Mouse (Mus musculus) mouse embryonic stem cell (cell line): ENCODE measurements around the gene Hlcs.

ENCODE experiments used
- in situ Hi-C, 2 experiments: fragments of 300-500 bp; cut with MboI; formaldehyde crosslinking; loops; 1 replicate in 1 of 2; 3 replicates in 1 of 2; pipeline ENCODE4 v1.14.3; 2019 to 2020; ENCODE audit warnings: low sequenced_read_pairs in 2 of 2, low pct_unique_long_range_greater_than_20kb in 1 of 2, mixed read lengths in 1 of 2; ENCODE audit not compliant: unreplicated experiment in 1 of 2

Gene Hlcs

DNA sequence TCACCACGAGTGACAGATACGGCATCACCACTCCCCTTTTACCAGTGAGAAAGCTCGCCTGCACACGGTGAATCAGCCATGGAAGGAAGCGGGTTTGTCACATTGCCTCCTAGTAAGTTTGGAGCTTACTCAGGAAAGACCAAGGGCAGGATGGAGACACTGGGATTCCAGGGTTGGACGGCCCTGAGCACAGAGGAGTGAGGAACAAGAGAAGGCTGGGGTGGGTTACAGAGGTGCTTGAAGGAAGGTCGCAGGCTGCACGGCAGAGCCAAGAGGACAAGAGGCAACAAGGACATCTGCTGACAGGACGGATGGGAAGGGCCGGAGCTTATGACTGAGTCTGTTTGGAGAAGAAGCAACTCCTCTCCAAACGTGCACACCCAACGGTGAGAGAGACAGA lies 126.8 kb downstream of the Hlcs start:
- in situ Hi-C loops = no loop called here

DNA sequence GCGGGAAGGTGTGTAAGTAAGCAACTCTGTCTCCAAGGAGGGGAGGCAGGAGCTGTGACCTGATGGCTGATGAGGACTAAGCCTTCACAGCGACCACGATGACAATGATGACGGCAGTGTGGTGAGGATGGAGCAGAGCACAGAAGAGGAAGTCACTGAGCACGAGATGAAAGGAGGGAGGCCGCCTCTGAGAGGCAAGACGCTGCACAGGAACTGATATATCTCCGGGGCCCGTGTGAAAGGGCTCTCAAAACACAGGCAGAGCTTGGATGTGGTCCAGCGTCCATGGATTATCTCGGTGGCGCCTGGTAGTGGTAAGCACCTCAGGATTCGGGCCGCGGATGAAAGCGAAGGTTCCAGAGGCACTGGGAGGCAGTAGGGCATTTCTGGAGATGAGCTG lies 127.9 kb downstream of the Hlcs start:
- in situ Hi-C loops = no loop called here

DNA sequence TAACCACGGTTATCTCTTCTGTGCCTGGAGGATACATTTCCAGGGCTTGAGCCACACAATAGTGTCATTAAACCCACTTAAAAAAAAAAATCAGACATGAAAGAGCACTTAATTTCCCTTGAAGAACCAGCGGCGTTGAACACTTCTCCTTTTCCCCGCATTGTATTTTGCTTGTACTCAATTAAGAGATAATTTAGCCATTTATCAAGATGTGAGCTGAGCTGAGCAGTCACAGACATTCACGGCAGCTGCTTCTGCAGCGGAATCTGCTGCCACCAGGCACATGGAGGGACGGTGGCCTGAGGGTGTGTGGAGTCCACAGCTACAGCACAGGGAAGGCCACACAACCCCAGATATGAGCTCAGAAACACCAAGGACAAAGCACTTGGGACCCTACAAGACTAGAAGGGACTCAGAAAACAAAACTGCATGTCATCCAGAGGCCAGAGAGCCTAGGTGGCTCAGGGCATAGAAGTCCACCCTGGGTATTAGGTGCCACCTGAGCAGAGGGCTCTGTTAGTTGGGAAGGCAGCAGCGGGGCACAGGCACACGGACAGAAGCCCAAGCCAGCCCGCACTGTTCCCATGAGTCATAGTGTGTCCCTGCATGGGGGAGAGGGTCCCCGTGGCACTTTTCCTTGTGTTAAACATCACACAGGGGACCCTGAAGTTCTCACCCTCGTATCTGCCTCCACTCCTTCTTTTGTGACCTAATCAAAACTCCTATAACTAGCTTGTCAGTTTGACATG lies 133.1 kb downstream of the Hlcs start:
- in situ Hi-C loops = no loop called here

DNA sequence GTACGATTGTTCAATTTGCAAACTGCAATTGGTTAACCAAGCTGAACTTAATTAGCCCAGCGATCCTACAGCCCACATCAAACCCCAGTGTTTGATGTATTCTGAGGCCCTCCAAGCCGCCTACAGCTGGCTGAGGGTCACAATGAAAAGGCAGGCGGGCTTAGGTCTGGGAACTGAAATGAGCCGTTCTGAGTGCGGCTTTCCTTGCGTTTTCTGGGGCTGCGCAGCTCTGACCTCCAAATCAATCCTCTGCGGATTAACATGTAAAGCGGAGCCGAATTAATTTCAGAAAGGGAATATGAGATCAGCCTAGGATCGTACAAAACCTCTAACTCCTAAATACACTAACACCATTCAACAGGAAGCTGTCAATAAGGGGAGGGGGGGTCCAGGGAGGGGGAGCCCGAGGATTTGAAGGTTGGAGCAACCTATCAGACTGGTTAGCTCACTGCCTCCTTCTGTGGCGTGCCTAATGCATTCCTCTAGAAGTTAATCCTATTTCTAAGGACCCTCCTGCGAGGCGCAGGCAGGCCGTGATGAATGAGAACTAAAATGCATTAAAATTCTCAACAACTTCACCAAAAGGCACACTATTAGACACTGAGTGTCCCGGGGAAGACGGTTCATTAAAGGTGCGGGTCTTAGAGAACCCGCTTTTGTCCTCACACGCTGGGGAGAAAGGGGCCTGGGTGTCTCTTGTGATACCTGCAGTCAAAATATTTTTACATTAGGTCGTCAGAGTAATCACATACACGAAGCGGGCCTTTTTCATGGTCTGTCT lies 133.8 kb downstream of the Hlcs start:
- in situ Hi-C loops = no loop called here

DNA sequence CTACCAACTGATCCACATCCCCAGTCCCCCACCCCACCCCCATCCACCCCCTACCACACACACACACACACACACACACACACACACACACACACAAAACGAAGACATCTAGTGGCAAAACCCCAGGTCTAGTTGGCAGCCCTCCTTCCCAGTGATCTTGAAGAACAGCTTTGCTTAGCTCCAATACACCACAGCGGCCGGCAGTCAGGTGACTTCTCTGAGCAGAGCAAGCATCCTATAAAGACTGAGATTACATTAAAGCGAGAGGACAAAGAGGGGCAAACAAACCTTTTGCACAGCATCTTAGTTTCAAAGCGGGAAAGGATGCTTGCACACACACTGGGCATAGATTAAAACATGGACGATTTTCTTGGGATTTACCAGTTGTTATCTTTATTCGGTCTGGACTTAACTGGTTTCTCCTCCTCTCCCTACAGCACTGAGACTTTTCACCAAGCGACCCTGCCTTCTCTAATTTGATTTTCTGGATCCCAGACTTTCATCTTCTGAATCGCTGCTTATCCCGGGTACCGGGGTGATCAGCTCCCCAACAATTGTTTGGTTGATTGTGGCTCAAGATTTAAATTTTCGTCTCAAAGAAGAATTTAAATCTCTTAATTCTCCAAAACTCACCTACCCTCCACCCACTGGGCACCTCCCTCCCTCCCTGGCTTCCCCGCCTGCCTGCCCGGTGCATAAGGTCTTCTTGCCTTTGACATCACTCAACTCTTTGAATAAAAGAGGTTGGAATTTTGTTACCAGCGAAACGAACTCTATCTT lies 134.7 kb downstream of the Hlcs start:
- in situ Hi-C loops = no loop called here

DNA sequence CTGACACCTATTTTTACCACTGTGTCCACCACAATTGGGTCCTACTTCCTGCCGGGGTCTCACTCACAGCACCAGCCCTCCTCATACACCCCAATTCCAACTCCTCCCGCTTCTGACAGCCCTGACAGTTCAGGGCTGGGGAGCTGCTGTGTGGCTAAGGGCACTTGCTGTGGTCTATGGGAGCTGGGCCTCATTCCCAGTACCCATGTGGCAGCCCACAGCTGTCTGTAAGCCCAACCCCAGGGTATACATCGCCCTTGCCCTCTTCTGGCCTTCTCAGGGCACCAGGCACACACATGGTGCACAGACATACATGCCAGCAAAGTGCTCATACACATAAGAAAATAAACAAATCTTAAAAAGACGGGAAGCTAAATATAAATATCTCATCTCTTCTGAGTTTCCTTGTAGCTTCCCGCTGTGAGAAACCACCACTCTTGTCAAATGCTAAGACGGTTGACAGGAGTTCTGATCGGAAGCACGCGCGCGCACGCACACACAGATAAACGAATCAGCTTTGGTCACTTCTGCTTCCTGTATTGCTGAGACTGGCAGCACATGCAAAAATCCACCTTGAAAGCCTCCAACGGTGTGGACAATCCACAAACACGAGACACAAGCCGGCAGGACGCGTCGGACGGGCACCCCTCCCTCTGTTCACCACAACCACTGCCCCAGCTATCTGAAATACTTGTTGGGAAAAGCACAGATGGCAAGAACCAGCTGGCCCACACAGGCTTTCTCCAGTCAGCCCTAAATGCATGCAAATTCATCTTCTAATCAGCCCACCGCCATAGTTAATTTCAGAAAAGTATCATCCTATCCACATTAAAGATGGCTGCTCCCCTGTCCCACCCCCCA lies 136.1 kb downstream of the Hlcs start:
- in situ Hi-C loops = no loop called here

DNA sequence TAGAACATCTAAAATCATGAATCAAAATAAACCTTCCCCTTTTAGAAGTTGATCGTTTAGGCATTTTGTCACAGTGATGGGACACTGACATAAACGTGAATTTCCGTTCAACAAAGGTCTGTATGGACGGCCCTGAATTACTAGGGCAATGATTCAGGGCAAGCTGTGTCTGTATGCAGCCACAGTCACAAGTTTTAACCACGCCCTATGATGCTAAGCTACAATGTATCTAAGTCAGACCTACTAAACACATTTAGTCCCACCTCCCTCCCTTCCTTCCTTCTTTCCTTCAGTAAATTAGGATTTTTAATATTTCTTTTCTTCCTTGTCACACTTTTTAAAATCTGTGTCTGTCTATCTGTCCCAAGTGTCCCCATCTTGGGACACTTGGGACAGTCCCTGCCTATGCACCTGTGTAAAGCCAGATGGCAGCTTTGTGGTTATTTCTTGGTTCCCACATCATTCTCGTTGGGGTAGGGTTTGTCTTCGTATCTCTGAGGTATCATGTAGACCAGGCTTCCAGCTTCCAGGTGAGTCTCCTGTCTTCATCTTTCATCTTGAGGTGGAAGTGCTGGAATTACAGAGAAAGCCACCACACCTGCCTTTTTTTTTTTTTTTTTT lies 137.9 kb downstream of the Hlcs start:
- in situ Hi-C loops = no loop called here

DNA sequence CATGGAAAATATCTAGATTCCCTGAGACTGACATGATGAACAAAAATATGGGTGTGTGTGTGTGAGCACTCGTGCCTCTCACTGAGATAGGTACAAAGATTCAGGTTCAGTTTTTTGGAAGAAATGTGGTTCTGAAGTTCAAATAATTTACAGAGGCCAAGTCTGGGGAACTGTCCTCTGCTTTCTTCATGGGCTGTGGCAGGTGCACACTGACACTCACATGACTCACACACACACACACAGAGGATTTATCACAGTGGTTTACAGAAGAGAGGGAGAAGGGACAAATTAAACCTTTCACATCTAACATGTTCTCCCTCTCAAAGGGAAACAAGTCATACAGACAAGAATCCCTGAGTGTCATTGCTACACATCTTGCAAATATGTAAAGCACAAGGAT lies 140.0 kb downstream of the Hlcs start:
- in situ Hi-C loops = no loop called here

DNA sequence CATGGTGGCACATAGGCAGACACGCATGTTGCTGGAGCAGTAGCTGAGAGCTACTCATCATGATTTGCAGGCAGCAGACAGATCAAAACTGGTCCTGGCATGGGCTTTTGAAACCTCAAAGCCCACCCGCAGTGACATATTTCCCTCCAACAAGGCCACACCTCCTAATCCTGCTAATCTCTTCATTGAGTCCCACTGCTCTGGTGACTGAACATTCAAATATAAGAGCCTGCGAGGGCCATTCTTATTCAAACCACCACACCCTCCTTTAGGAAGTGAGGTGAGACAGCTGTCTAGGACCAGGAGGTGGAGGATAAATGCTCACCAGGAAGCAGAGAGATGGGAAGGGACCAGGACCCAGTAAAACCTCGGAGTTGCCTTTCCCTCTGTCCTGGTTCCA lies 143.2 kb downstream of the Hlcs start:
- in situ Hi-C loops = no loop called here

DNA sequence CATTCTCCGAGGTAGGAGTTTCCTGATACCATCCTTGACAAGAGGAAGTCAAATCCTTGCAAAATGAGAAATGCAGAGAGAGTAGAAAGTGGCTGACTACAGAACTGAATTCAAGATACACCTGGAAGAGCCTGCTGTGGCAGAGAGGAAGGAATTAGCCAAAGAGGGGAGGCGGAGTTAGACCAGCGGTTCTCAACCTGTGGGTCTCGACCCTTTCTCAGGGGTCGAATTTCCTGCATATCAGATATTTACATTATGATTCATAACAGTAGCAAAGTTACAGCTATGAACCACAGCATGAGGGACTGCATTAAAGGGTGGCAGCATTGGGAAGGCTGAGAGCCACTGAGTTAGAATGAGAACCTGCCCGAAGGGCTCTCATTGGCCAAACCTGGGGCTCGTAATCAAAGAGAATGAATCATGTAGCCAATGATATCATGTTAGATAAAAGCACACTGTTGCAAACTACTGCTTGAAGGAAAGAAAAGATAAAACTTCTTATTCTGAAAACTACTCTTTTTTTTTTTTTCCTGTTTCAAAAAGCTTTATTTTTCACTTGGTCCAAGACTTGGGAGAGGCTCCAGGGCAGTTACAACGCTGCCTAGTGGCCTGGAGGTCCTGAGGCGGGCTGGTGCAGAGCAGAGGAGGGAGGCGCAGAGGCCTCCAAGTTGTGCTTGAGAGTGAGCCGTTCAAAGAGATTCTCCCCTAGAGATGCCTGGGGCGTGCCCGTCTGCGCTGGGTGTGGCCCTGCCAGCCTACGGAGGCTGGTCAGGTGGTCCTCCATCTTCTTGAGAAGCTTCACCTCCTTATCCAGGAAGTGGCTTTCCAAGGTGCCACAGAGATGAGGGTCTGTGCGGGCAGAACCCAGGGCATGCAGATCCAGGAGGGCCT lies 144.5 kb downstream of the Hlcs start:
- in situ Hi-C loops = no loop called here

DNA sequence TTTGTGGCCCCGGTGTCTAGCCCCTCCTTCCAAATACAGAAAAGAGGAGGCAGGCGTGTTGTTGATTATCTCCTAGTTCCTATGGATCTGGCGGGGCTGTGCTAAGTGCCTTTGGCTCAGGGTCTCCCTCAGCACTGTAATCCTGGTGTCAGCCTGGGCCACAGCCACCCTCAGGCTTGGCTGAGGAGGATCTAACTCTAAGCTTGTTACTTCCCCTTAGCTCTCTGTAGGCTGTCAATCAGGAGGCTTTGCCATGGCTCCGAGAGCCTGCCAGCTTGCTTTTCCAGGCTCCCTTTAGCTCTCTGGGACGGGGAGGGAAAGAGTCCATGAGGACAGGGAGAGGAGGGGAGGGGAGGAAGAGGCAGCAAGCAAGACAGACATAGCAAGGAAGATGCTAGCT lies 148.4 kb downstream of the Hlcs start:
- in situ Hi-C loops = no loop called here

DNA sequence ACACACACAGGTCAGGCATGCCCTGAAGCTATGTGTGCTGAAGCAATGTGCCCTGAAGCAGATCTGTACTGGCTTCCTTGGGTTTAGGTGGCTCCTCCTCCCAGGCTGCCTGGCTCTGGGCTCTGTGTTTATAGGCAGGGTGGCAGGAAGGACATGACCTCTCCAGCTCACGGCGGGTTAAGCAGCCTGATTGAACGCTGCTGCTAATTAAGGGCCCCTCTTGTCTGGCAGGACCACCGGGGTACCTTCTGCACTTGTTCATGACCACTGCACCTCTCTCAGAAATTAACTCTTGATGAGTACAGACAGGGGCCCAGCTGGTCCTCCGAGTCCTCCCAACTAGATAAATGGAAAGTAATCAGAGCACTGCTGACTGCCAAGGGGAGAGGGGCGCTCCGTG lies 149.1 kb downstream of the Hlcs start:
- in situ Hi-C loops = no loop called here

DNA sequence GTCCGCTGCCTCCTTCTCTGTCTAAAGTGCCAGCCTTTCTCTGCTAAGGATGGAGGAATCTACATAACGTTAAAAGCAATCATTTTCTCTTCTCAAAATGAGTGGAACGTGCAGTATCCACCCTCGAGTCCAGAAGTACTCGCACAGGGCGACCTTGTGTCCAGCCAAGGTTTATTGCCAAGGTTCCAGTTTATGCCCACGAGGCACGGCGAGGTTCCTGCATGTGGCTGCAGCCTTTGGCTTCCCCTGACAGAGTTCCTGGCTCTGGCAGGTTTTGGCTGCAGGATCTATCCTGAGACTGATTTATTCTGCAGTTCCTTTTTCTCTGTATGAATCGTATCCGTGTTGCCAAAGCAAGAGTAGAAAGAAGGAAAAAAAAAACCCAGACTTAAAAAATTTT lies 150.3 kb downstream of the Hlcs start:
- in situ Hi-C loops = no loop called here

DNA sequence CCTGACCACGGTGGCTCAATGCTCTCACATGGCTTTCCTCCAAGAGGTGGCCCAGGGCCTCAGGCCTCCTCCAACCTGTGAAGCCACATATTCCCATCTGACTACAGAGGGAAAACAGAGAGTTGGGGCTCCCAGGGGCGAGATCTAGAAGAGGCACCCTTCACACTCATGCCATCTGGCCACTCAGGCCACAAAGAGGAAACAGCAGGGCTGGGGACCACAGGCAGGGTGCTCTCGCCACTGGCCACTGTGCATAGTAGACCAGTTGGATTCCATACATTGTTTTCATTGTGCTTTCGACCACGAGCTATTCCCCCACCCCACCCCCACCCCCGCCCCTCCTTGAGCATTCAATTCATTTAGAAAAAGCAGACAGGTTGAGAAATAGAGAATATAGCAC lies 151.4 kb downstream of the Hlcs start:
- in situ Hi-C loops = no loop called here

DNA sequence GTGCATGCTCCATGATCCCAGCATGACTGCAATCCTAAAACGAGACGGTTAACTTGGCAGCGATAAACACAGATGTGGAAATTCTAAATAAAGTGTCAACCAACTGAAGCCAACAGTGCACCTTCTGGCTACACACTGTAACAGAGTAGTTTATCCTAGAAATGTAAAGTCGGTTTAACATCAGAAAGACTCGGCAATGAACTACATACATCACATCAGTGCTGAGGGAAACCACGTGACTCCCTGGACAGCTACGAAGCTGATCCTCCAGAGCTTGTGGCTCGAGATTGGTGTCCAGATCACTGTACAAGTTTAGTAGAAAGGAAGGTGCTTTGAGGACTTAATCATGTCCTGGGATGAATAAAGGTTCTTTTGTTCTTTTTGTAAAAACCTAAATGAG lies 155.6 kb downstream of the Hlcs start:
- in situ Hi-C loops = no loop called here

DNA sequence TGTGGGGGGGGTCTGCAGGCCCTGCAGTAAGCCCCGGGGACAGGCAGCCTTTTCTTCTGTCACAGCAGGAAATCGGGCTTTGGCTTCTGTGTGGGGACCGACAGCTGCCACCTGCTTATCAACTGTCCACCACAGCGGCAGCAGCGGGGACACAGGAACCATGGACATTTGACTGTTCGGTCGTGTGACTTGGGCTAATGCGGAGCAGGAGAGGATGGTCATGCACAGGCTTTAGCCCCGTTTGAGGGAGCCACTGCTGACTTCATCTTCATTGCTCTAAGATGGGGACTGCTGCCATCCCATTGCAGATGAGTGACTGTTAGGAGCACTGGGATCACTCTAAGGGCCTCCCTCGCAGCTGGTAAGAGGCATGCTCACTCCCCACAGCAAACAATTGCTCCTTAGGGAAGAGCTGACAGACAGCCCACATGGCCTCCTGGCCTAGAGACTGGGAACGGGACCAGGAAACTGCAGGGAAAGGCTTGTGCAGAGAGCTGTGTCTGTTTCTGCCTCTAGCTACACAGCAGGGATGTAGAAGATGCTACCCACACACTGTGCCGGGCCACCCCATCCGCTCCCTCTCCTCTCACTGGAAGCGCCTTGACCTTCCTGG lies 158.2 kb downstream of the Hlcs start:
- in situ Hi-C loops = no loop called here
